Mouse (Mus musculus) CH12.LX (cell line): ENCODE data around the gene Sipa1l2. TPM values are rescaled to one million over a fixed set of nuclear protein-coding genes. Genes with fewer than 3 reads are reported as not detected.

Experiments
- DNase-seq: peaks from one replicate; pipeline ENCODE4 v3.0.0-alpha.2; 2013; ENCODE audit errors: extremely low read depth
- H3K27ac ChIP-seq: 2 replicates; pipeline ENCODE4 v1.5.1; 2012; ENCODE audit warnings: low read depth, mild to moderate bottlenecking, control low read depth, moderate library complexity; ENCODE audit not compliant: insufficient read depth
- H3K27me3 ChIP-seq: replicated peaks from 2 replicates; pipeline ENCODE3; 2012; ENCODE audit warnings: inconsistent platforms
- H3K36me3 ChIP-seq, 2 experiments: replicated peaks in 1 of 2; 2 replicates each; pipeline versions ENCODE3 to v1.6.1; 2012; ENCODE audit warnings: inconsistent platforms in 1 of 2, low read length in 1 of 2, mild to moderate bottlenecking in 1 of 2, mixed read lengths in 1 of 2, moderate library complexity in 1 of 2; ENCODE audit not compliant: control insufficient read depth in 1 of 2, insufficient read depth in 1 of 2
- H3K4me1 ChIP-seq, 2 experiments: 2 replicates each; pipeline ENCODE4 v1.6.1; 2012; ENCODE audit warnings: inconsistent platforms in 1 of 2, moderate library complexity in 1 of 2; ENCODE audit not compliant: insufficient read depth in 2 of 2, control insufficient read depth in 1 of 2
- H3K4me2 ChIP-seq: 2 replicates; pipeline ENCODE4 v1.6.1; 2012; ENCODE audit warnings: low read depth, mild to moderate bottlenecking, control low read depth; ENCODE audit not compliant: poor library complexity, insufficient read depth, severe bottlenecking
- H3K4me3 ChIP-seq, 3 experiments: fragments of 150-350 bp in 1 of 3; sonication (generic) in 1 of 3; replicated peaks in 1 of 3; 2 replicates each; pipeline versions ENCODE3 to v1.5.1; 2011 to 2012; ENCODE audit warnings: low read depth in 2 of 3, low read length in 2 of 3, mild to moderate bottlenecking in 2 of 3, moderate library complexity in 2 of 3, control low read depth in 1 of 3, improper control_type of control experiment in 1 of 3, inconsistent platforms in 1 of 3, mixed read lengths in 1 of 3; ENCODE audit not compliant: poor library complexity in 1 of 3
- H3K79me2 ChIP-seq: replicated peaks from 2 replicates; pipeline ENCODE4 v1.6.1; 2012; ENCODE audit warnings: mild to moderate bottlenecking, moderate library complexity; ENCODE audit not compliant: control insufficient read depth, poor library complexity, insufficient read depth, severe bottlenecking; ENCODE audit errors: extremely low read depth
- H3K9ac ChIP-seq: 2 replicates; pipeline ENCODE4 v1.6.1; 2012; ENCODE audit warnings: low read depth, mild to moderate bottlenecking, control low read depth, moderate library complexity; ENCODE audit not compliant: insufficient read depth
- H3K9me3 ChIP-seq: replicated peaks from 2 replicates; pipeline ENCODE3; 2012; ENCODE audit warnings: low read length, inconsistent platforms, mixed read lengths
- BHLHE40 ChIP-seq: IDR thresholded peaks from 2 replicates; pipeline ENCODE4 v1.6.1; 2011; ENCODE audit warnings: mild to moderate bottlenecking, low read depth, low read length, improper control_type of control experiment
- E2F4 ChIP-seq: IDR thresholded peaks from 2 replicates; pipeline ENCODE4 v1.6.1; 2011; ENCODE audit warnings: low read depth, low read length, improper control_type of control experiment; ENCODE audit not compliant: insufficient replicate concordance
- ELF1 ChIP-seq: IDR thresholded peaks from 2 replicates; pipeline ENCODE4 v1.6.1; 2014; ENCODE audit warnings: low read depth, mild to moderate bottlenecking, inconsistent platforms, low read length, improper control_type of control experiment
- ETS1 ChIP-seq: conservative IDR thresholded peaks from 2 replicates; pipeline ENCODE4 v1.6.1; 2012; ENCODE audit warnings: low read depth, mild to moderate bottlenecking, inconsistent platforms, low read length, improper control_type of control experiment, moderate library complexity
- IRF4 ChIP-seq: IDR thresholded peaks from 2 replicates; pipeline ENCODE4 v1.6.1; 2014; ENCODE audit warnings: low read depth, mild to moderate bottlenecking, inconsistent platforms, low read length, improper control_type of control experiment
- JUN ChIP-seq: IDR thresholded peaks from 2 replicates; pipeline ENCODE4 v1.6.1; 2011; ENCODE audit warnings: low read depth, mild to moderate bottlenecking, low read length, improper control_type of control experiment, moderate library complexity; ENCODE audit not compliant: insufficient read depth
- MAFK ChIP-seq: IDR thresholded peaks from 2 replicates; pipeline ENCODE4 v1.6.1; 2011; ENCODE audit warnings: low read length, improper control_type of control experiment; ENCODE audit not compliant: insufficient replicate concordance
- MAX ChIP-seq: IDR thresholded peaks from 2 replicates; pipeline ENCODE4 v1.6.1; 2011; ENCODE audit warnings: low read length, improper control_type of control experiment
- MEF2A ChIP-seq: IDR thresholded peaks from 2 replicates; pipeline ENCODE4 v1.6.1; 2014; ENCODE audit warnings: low read depth, mild to moderate bottlenecking, inconsistent platforms, low read length, improper control_type of control experiment, borderline replicate concordance
- MXI1 ChIP-seq: IDR thresholded peaks from 2 replicates; pipeline ENCODE4 v1.6.1; 2011; ENCODE audit warnings: mild to moderate bottlenecking, low read depth, low read length, improper control_type of control experiment
- NELFE ChIP-seq: IDR thresholded peaks from 2 replicates; pipeline ENCODE4 v1.6.1; 2011; ENCODE audit warnings: low read depth, low read length, improper control_type of control experiment
- NRF1 ChIP-seq: IDR thresholded peaks from 2 replicates; pipeline ENCODE4 v1.6.1; 2014; ENCODE audit warnings: low read depth, mild to moderate bottlenecking, inconsistent platforms, low read length, improper control_type of control experiment, moderate library complexity
- POLR2A ChIP-seq: IDR thresholded peaks from 2 replicates; pipeline ENCODE4 v1.6.1; 2011; ENCODE audit warnings: low read depth, mild to moderate bottlenecking, improper control_type of control experiment, low read length
- POLR2AphosphoS2 ChIP-seq: IDR thresholded peaks from 2 replicates; pipeline ENCODE4 v1.6.1; 2011; ENCODE audit warnings: low read depth, low read length, improper control_type of control experiment
- RAD21 ChIP-seq: IDR thresholded peaks from 2 replicates; pipeline ENCODE4 v1.6.1; 2011; ENCODE audit warnings: low read depth, mild to moderate bottlenecking, low read length, improper control_type of control experiment, moderate library complexity
- ZC3H11A ChIP-seq: IDR thresholded peaks from 2 replicates; pipeline ENCODE4 v1.6.1; 2012; ENCODE audit warnings: low read depth, mild to moderate bottlenecking, inconsistent platforms, low read length, improper control_type of control experiment
- ZKSCAN1 ChIP-seq: IDR thresholded peaks from 2 replicates; pipeline ENCODE4 v1.6.1; 2012; ENCODE audit warnings: low read depth, inconsistent platforms, low read length, improper control_type of control experiment, borderline replicate concordance
- dilution Hi-C: fragments of 300-500 bp; cut with MboI; formaldehyde crosslinking; loops from 2 replicates; pipeline ENCODE4 v1.14.3; 2020; ENCODE audit warnings: low sequenced_read_pairs; ENCODE audit not compliant: extremely low pct_unique_long_range_greater_than_20kb, extremely low pct_ligation_motif_present
- in situ Hi-C: fragments of 300-500 bp; cut with MboI; formaldehyde crosslinking; loops from 3 replicates; pipeline ENCODE4 v1.14.3; 2019; ENCODE audit warnings: low sequenced_read_pairs, low pct_ligation_motif_present, low pct_unique_long_range_greater_than_20kb, mixed read lengths
- polyA plus RNA-seq: library from polyadenylated mRNA; unstranded; fragments of >175 nt; gene quantifications from 2 replicates; pipeline ENCODE4 v1.2.1, GENCODE M21; 2012; ENCODE audit warnings: low read depth; ENCODE audit not compliant: insufficient read length
- total RNA-seq, 2 experiments: library from RNA; depleted of rRNA; stranded (reverse); fragments of 300-350 nt in 1 of 2; fragments of >200 nt in 1 of 2; gene quantifications; 2 replicates each; pipeline ENCODE4 v1.2.3; 2012 to 2014

Gene Sipa1l2
- total and polyA plus RNA-seq, 3 experiments: 2.0 to 5.6 (median 2.7) TPM

GRCm38 (mm10) chr8:125389280-125389679 is 180.3 kb downstream of the Sipa1l2 start:
- H3K36me3 ChIP-seq: no peaks in the 10 kb centered on the region
- no peak overlapping the region for H3K27ac ChIP-seq
- H3K79me2 ChIP-seq: no peaks in the 10 kb centered on the region
- H3K4me1 ChIP-seq: peaks cover 2 to 37% of the 10 kb centered on the region in 2 experiments
- dilution Hi-C loops (no loop called here), in situ Hi-C loops (no loop called here)
- no peak overlapping the region for H3K4me2 ChIP-seq
- no peak overlapping the region for H3K9ac ChIP-seq
- H3K27me3 ChIP-seq: no peaks in the 10 kb centered on the region
- TF ChIP-seq MEF2A (no peak), BHLHE40 (no peak), NRF1 (no peak), ZKSCAN1 (no peak), RAD21 (no peak), NELFE (no peak), IRF4 (no peak), POLR2AphosphoS2 (no peak), MAX (no peak), ZC3H11A (no peak), ETS1 (no peak), E2F4 (no peak), MXI1 (no peak), MAFK (no peak), ELF1 (no peak), JUN (no peak)
- DNase-seq: no peak
- no peak overlapping the region for H3K4me3 ChIP-seq
- no peaks in the 10 kb centered on the region for H3K9me3 ChIP-seq

GRCm38 (mm10) chr8:125388404-125389180 is 181.0 kb downstream of the Sipa1l2 start:
- no peak for TF ChIP-seq POLR2A
- peak; percentile 91 for TF ChIP-seq BHLHE40
- H3K4me1 ChIP-seq: peaks cover 2 to 37% of the 10 kb centered on the region in 2 experiments
- H3K9me3 ChIP-seq: no peaks in the 10 kb centered on the region
- H3K36me3 ChIP-seq: no peaks in the 10 kb centered on the region
- no peak overlapping the region for H3K4me2 ChIP-seq
- no peak overlapping the region for H3K9ac ChIP-seq
- no peaks in the 10 kb centered on the region for H3K27me3 ChIP-seq
- in situ Hi-C loops: no loop called here
- dilution Hi-C loops: no loop called here
- H3K79me2 ChIP-seq: no peaks in the 10 kb centered on the region
- peak; percentile 19 for DNase-seq
- no peak overlapping the region for H3K27ac ChIP-seq
- no peak overlapping the region for H3K4me3 ChIP-seq
